Mouse (Mus musculus) heart, postnatal 4 days (tissue): ENCODE data around the gene Med17. TPM values are rescaled to one million over a fixed set of nuclear protein-coding genes. Genes with fewer than 3 reads are reported as not detected.

Experiments
- DNase-seq: peaks from one replicate; pipeline ENCODE4 v3.0.0; 2021
- microRNA-seq, 2 experiments: library from miRNA; unstranded; fragments of <30 nt; microRNA quantifications; one replicate each; pipeline ENCODE4 v1.2.0; 2021 to 2022
- total RNA-seq, 2 experiments: library from RNA; stranded (reverse); gene quantifications; 2 replicates each; pipeline ENCODE4 v1.2.3; 2021

The Med17 gene
- total RNA-seq, 2 experiments from 2014 or later = 20.7 to 22.1 TPM

DNA sequence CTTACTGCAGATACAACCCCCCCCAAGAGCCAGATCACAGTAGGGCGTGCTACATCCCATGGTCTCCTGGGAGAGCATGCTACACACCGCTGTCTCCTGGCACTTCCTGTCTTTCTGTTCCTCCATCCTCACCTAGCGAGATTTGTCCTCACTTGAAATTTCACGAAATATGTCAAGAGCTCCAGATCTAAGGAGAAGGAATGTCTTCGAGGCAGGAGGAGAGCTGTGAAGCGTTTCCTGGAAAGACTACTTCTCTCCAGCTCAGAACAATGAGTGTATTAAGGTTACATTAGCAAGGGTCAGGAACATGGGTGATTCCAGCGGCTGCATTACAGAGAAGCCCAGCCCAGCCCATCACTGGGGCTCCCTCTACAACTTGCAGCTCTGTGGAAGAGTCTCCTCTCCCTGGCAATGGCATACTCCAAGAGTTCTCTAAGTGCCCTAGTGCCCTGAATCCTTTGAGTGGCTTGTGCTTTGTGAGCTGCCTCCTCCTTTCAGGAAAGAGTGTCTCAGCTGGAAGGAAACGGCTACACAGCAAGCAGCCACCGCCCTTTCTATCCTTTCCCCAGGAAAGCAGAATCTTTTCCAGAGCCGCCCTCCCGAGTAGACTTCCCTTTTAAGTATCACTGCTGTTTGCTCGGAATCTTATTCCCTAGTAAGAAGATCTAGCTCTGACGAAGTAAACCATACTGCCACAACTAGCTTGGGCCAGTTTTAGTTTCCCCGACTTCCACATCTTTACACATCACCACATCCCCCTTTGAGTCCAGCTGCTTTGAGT is 42.0 kb downstream of the Med17 start:
- DNase-seq = peak; percentile 30

DNA sequence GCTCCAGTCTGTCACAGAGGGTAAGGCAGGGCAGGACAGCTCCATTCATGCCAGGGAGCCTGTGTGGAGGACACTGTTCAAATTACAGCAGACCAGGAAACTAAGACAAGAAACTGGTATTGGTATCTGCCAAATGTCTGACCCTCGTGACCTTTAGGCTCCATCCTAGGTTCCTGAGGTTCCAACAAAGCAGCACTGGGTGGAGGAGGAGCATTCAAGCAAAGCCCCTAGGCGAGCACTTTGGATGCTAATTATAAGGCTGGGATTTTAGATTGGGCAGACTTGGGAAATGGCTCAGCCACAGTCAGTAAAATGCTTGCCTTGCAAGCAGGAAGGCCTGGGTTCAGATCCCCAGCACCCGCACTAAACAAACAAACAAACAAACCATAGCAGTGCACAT is 43.7 kb downstream of the Med17 start:
- DNase-seq = peak; percentile 2

DNA sequence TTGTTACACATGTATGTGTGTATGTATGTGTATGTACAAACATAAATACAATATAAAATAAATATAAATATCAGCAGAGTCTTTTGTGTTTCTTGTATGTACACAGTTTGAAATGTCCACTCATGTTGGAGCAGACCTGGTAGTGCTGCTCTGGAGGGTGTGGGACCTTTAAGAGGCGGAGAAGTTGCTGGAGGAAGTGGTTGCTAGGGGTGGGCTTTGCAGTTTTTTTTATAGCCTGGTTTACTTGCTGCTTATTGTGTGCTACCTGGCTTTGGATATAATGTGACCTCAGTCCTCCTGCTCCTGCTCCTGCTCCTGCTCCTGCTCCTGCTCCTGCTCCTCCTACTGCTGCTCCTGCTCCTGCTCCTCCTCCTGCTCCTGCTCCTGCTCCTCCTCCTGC is 46.1 kb downstream of the Med17 start:
- no peak for DNase-seq

DNA sequence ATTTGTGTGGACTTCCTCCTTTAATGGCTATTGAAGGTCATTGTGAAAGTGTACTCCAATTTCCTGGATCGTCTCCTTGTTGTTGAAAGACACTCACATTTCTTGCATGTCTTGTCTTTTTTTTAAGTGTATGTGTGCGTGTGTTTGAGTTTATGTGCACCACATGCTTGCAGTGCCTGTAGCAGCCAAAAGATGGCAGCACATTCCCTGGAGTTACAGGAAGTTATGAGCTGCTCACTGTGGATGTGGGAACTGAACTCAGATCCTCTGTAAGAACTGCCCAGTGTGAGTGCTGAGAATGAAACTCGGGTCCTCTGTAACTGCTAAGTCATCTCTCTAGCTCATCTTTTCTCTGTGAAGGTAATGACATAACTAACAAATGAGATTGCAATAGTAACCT is 47.3 kb downstream of the Med17 start:
- DNase-seq = peak; percentile 1

DNA sequence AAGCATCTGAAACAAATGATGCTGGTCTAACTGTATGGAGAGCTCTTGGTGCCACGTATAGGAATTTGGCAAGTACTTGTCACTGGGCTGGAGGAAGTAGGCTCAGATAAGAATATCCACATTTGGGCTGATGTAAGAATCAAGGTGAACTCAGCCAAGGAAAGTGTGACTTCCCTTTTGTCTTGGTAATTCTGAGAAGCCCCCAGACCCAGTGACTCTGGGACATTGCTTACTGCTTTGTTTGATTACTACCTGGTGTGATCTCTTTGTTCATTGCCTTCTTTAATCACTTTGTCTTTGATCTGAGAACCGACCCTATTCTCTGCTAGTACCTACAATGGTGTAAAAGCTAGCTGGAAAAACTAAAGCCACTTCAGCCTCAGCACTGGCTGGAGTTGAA is 54.8 kb downstream of the Med17 start:
- no peak for DNase-seq

DNA sequence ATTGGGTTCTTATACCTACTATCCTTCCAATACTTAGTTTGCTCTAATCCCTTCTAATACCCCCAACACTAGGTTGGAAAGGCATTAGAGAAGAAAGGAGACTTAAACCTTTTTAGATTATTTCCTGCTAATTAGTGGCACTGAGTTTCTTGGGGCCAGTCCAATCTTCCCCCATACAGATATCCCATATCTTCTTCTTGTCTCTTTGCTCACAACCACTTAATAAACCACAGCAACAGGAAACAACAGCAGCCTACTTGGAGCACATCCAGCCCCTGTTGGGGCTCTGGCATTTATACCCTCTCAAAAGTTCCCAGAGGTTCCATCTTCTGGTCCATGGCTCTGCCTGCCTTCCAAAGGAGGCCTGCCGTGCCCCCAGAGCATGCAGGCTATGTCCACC is 66.0 kb downstream of the Med17 start:
- DNase-seq = no peak

DNA sequence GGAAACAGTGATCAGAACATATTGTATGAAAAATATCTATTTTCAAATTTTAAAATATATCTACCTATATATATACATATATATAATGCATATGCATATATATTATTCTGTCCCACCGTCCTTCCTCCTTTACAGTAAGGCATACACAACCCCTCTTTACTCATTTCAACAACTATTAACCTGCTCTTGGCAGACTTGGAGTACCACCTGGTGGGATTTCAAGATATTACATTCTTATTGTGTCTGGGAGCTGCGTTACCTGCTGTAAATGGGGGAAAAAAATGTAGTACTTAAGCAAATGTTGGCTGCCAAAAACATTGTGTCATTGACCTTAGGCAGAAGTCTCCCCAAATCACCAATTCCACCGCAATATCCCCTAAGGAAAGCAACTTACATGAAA is 67.9 kb downstream of the Med17 start:
- peak; percentile 18 for DNase-seq

Small RNA genes lying within 50 kb of the gene (microRNA-seq; reads per million reads assigned to microRNA genes)
- gene Gm49349 (0 reads per million in 2 experiments), gene mmu-mir-7650 (0 reads per million in 2 experiments)

Other genes with a start within 250 kb of the Med17 start
- 10 to 100 TPM; 14.7 to 15.0 TPM for gene Panx1, start 234.5 kb downstream of the Med17 start, total RNA-seq
- under 1 TPM; 0.05 to 0.09 TPM for gene Hephl1, start 167.8 kb downstream of the Med17 start, total RNA-seq
- gene Vstm5, start 40.9 kb downstream of the Med17 start, total RNA-seq = 1 to 10 TPM; 1.7 to 1.9 TPM
- gene Taf1d, start 26.3 kb upstream of the Med17 start, total RNA-seq = 10 to 100 TPM; 49.5 to 58.1 TPM
- gene 4931406C07Rik, start 26.5 kb upstream of the Med17 start, total RNA-seq = 10 to 100 TPM; 10.8 to 11.1 TPM
- gene Cep295, start 77.9 kb upstream of the Med17 start, total RNA-seq = 10 to 100 TPM; 19.4 to 22.4 TPM
- gene Smco4, start 213.5 kb upstream of the Med17 start, total RNA-seq = 10 to 100 TPM; 23.1 to 23.9 TPM